Mouse (Mus musculus) kidney, adult 2 months (tissue): ENCODE results near the gene Trmt11.

ENCODE experiments used
- CTCF ChIP-seq: fragments of 200-500 bp; conservative IDR thresholded peaks from 2 replicates; pipeline ENCODE4 v1.5.1; 2011; ENCODE audit warnings: low read depth, mild to moderate bottlenecking, control low read depth, low read length, moderate library complexity, mixed read lengths; ENCODE audit not compliant: insufficient read depth, insufficient read length
- POLR2A ChIP-seq: fragments of 200-500 bp; IDR thresholded peaks from one replicate; pipeline ENCODE4 v1.6.1; 2011; ENCODE audit warnings: low read depth, low read length, control low read depth

DNA sequence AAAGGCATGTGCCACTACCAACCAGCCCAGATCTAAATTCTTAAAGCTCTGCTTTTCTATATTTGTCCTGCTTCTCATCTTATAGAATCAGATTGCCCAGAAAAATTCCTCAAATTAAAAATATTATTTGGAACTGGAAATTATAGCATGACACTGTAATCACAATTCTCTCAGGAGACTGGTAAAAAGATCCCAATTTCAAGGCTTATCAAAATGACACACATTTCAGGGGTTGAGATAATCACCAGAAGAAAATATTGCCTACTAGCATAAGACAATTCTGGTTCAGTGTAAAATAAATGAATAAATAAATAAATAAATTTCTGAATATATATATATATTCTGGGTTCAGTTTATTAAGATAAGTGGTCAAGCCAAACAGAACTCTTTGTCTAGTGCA, 9.1 kb upstream of the Trmt11 start:
- TF ChIP-seq POLR2A (no peak), CTCF (no peak)
